Mouse (Mus musculus): ENCODE measurements around the gene Cryz. TPM values are rescaled to one million over a fixed set of nuclear protein-coding genes. Genes with fewer than 3 reads are reported as not detected.

The Cryz gene
- 0.52 and 0.91 TPM in 2 replicates for polyA plus RNA-seq (2012; rRNA removed; ENCODE audit: low replicate concordance)

GRCm38 (mm10) chr3:154596488-154596933, at the start of gene Cryz:
TSS of gene Cryz (plus strand) at chr3:154596711.

GRCm38 (mm10) chr3:154596934-154597554, 533 bp downstream of the Cryz start, which contains the start of gene Tyw3:
TSS of gene Tyw3 (minus strand) at chr3:154597104.

GRCm38 (mm10) chr3:154663545-154663944, 67.0 kb downstream of the Cryz start, which contains the start of gene Erich3:
TSS of gene Erich3 (plus strand) at chr3:154663859.

Other genes with a start within 250 kb of the Cryz start
- 0.19 and 2.7 TPM in 2 replicates for gene Tyw3, start 393 bp downstream of the Cryz start, polyA plus RNA-seq (2012; rRNA removed; ENCODE audit: low replicate concordance)
- 0.02 and 0.05 TPM in 2 replicates for gene Erich3, start 67.1 kb downstream of the Cryz start, polyA plus RNA-seq (2012; rRNA removed; ENCODE audit: low replicate concordance)

Data from duodenum, adult 2 months (tissue).